ENCODE assay signal across 1 mouse cellular context in genomic region chr14:79303150-79303549, GRCm38 (mm10).
TF ChIP-seq lines count a peak whose summit lies in the region.

No protein-coding gene starts in this region.

TF ChIP-seq in MEL, 35 proteins besides CTCF, POLR2A, EP300 and RAD21 (continued from another document):
- no peak for TF ChIP-seq CHD1 (IDR thresholded peaks at IDR 0.05; ENCODE audit: low read depth, low read length)
- no peak for TF ChIP-seq NRF1 (IDR thresholded peaks at IDR 0.05; ENCODE audit: insufficient read depth, low read depth, low read length, poor library complexity, severe bottlenecking)
- no peak for TF ChIP-seq NELFE (IDR thresholded peaks at IDR 0.05; ENCODE audit: low read depth, low read length)
- no peak for TF ChIP-seq MAFK (IDR thresholded peaks at IDR 0.05; ENCODE audit: borderline replicate concordance, low read depth, low read length)
- peak; percentile 49; the same call in 1 of the 2 replicates for TF ChIP-seq RCOR1 (IDR thresholded peaks at IDR 0.05; ENCODE audit: low read depth, low read length)
- no peak for TF ChIP-seq POLR2AphosphoS5 (IDR thresholded peaks at IDR 0.05; ENCODE audit: borderline replicate concordance, low read depth, low read length)
- TF ChIP-seq BHLHE40 (IDR thresholded peaks at IDR 0.05; ENCODE audit: borderline replicate concordance, low read depth, low read length) = no peak
- TF ChIP-seq USF2 (IDR thresholded peaks at IDR 0.05; ENCODE audit: borderline replicate concordance in 1 of 2, insufficient read depth in 1 of 2, low read depth in 1 of 2, low read length in 2 of 2) = no peak
- TF ChIP-seq ZMIZ1 (IDR thresholded peaks at IDR 0.05; ENCODE audit: low read depth, low read length) = no peak
- no peak for TF ChIP-seq ELF1 (IDR thresholded peaks at IDR 0.05; ENCODE audit: low read depth, low read length)
- 0 out of 2 replicates have a peak, but pooled peaks have one; percentile 35 for TF ChIP-seq MAX (IDR thresholded peaks at IDR 0.05; ENCODE audit: low read length)
- no peak for TF ChIP-seq TBP (IDR thresholded peaks at IDR 0.05; ENCODE audit: low read depth, low read length)
- TF ChIP-seq MYC (IDR thresholded peaks at IDR 0.05; ENCODE audit: low read depth, low read length) = no peak
- TF ChIP-seq SMC3 (IDR thresholded peaks at IDR 0.05; ENCODE audit: low read depth, low read length) = no peak
- TF ChIP-seq POLR2AphosphoS2 (IDR thresholded peaks at IDR 0.05; ENCODE audit: low read length) = no peak
- TF ChIP-seq ZC3H11A (IDR thresholded peaks at IDR 0.05; ENCODE audit: low read depth, low read length) = no peak
